Mouse (Mus musculus) CH12.LX (cell line): ENCODE results near the gene Myh11. TPM values are rescaled to one million over a fixed set of nuclear protein-coding genes. Genes with fewer than 3 reads are reported as not detected.

Experiments used
- DNase-seq: peaks from one replicate; pipeline ENCODE4 v3.0.0-alpha.2; 2013; ENCODE audit errors: extremely low read depth
- H3K27ac ChIP-seq: 2 replicates; pipeline ENCODE4 v1.5.1; 2012; ENCODE audit warnings: low read depth, mild to moderate bottlenecking, control low read depth, moderate library complexity; ENCODE audit not compliant: insufficient read depth
- H3K27me3 ChIP-seq: replicated peaks from 2 replicates; pipeline ENCODE3; 2012; ENCODE audit warnings: inconsistent platforms
- H3K36me3 ChIP-seq, 2 experiments: replicated peaks in 1 of 2; 2 replicates each; pipeline versions ENCODE3 to v1.6.1; 2012; ENCODE audit warnings: inconsistent platforms in 1 of 2, low read length in 1 of 2, mild to moderate bottlenecking in 1 of 2, mixed read lengths in 1 of 2, moderate library complexity in 1 of 2; ENCODE audit not compliant: control insufficient read depth in 1 of 2, insufficient read depth in 1 of 2
- H3K4me1 ChIP-seq, 2 experiments: 2 replicates each; pipeline ENCODE4 v1.6.1; 2012; ENCODE audit warnings: inconsistent platforms in 1 of 2, moderate library complexity in 1 of 2; ENCODE audit not compliant: insufficient read depth in 2 of 2, control insufficient read depth in 1 of 2
- H3K4me2 ChIP-seq: 2 replicates; pipeline ENCODE4 v1.6.1; 2012; ENCODE audit warnings: low read depth, mild to moderate bottlenecking, control low read depth; ENCODE audit not compliant: poor library complexity, insufficient read depth, severe bottlenecking
- H3K4me3 ChIP-seq, 3 experiments: fragments of 150-350 bp in 1 of 3; sonication (generic) in 1 of 3; replicated peaks in 1 of 3; 2 replicates each; pipeline versions ENCODE3 to v1.5.1; 2011 to 2012; ENCODE audit warnings: low read depth in 2 of 3, low read length in 2 of 3, mild to moderate bottlenecking in 2 of 3, moderate library complexity in 2 of 3, control low read depth in 1 of 3, improper control_type of control experiment in 1 of 3, inconsistent platforms in 1 of 3, mixed read lengths in 1 of 3; ENCODE audit not compliant: poor library complexity in 1 of 3
- H3K79me2 ChIP-seq: replicated peaks from 2 replicates; pipeline ENCODE4 v1.6.1; 2012; ENCODE audit warnings: mild to moderate bottlenecking, moderate library complexity; ENCODE audit not compliant: control insufficient read depth, poor library complexity, insufficient read depth, severe bottlenecking; ENCODE audit errors: extremely low read depth
- H3K9ac ChIP-seq: 2 replicates; pipeline ENCODE4 v1.6.1; 2012; ENCODE audit warnings: low read depth, mild to moderate bottlenecking, control low read depth, moderate library complexity; ENCODE audit not compliant: insufficient read depth
- H3K9me3 ChIP-seq: replicated peaks from 2 replicates; pipeline ENCODE3; 2012; ENCODE audit warnings: low read length, inconsistent platforms, mixed read lengths
- CTCF ChIP-seq, 2 experiments: IDR thresholded peaks in 1 of 2; conservative IDR thresholded peaks in 1 of 2; 2 replicates each; pipeline ENCODE4 v1.5.1; 2011 to 2012; ENCODE audit warnings: low read depth in 2 of 2, low read length in 2 of 2, improper control_type of control experiment in 1 of 2, inconsistent platforms in 1 of 2, mild to moderate bottlenecking in 1 of 2, moderate library complexity in 1 of 2
- ELF1 ChIP-seq: IDR thresholded peaks from 2 replicates; pipeline ENCODE4 v1.6.1; 2014; ENCODE audit warnings: low read depth, mild to moderate bottlenecking, inconsistent platforms, low read length, improper control_type of control experiment
- ETS1 ChIP-seq: conservative IDR thresholded peaks from 2 replicates; pipeline ENCODE4 v1.6.1; 2012; ENCODE audit warnings: low read depth, mild to moderate bottlenecking, inconsistent platforms, low read length, improper control_type of control experiment, moderate library complexity
- IRF4 ChIP-seq: IDR thresholded peaks from 2 replicates; pipeline ENCODE4 v1.6.1; 2014; ENCODE audit warnings: low read depth, mild to moderate bottlenecking, inconsistent platforms, low read length, improper control_type of control experiment
- JUND ChIP-seq: conservative IDR thresholded peaks from 2 replicates; pipeline ENCODE4 v1.6.1; 2011; ENCODE audit warnings: low read depth, low read length, improper control_type of control experiment
- KAT2A ChIP-seq: IDR thresholded peaks from 2 replicates; pipeline ENCODE4 v1.6.1; 2012; ENCODE audit warnings: low read length, improper control_type of control experiment, inconsistent platforms; ENCODE audit not compliant: insufficient replicate concordance
- MAFK ChIP-seq: IDR thresholded peaks from 2 replicates; pipeline ENCODE4 v1.6.1; 2011; ENCODE audit warnings: low read length, improper control_type of control experiment; ENCODE audit not compliant: insufficient replicate concordance
- MAX ChIP-seq: IDR thresholded peaks from 2 replicates; pipeline ENCODE4 v1.6.1; 2011; ENCODE audit warnings: low read length, improper control_type of control experiment
- MEF2A ChIP-seq: IDR thresholded peaks from 2 replicates; pipeline ENCODE4 v1.6.1; 2014; ENCODE audit warnings: low read depth, mild to moderate bottlenecking, inconsistent platforms, low read length, improper control_type of control experiment, borderline replicate concordance
- MXI1 ChIP-seq: IDR thresholded peaks from 2 replicates; pipeline ENCODE4 v1.6.1; 2011; ENCODE audit warnings: mild to moderate bottlenecking, low read depth, low read length, improper control_type of control experiment
- MYC ChIP-seq: IDR thresholded peaks from 2 replicates; pipeline ENCODE4 v1.6.1; 2011; ENCODE audit warnings: low read depth, mild to moderate bottlenecking, improper control_type of control experiment, low read length
- NRF1 ChIP-seq: IDR thresholded peaks from 2 replicates; pipeline ENCODE4 v1.6.1; 2014; ENCODE audit warnings: low read depth, mild to moderate bottlenecking, inconsistent platforms, low read length, improper control_type of control experiment, moderate library complexity
- PAX5 ChIP-seq: IDR thresholded peaks from 2 replicates; pipeline ENCODE4 v1.6.1; 2012; ENCODE audit warnings: low read length, inconsistent platforms, mixed read lengths
- POLR2A ChIP-seq: IDR thresholded peaks from 2 replicates; pipeline ENCODE4 v1.6.1; 2011; ENCODE audit warnings: low read depth, mild to moderate bottlenecking, improper control_type of control experiment, low read length
- RAD21 ChIP-seq: IDR thresholded peaks from 2 replicates; pipeline ENCODE4 v1.6.1; 2011; ENCODE audit warnings: low read depth, mild to moderate bottlenecking, low read length, improper control_type of control experiment, moderate library complexity
- SIN3A ChIP-seq: IDR thresholded peaks from 2 replicates; pipeline ENCODE4 v1.6.1; 2012; ENCODE audit warnings: low read length, improper control_type of control experiment, inconsistent platforms
- SMC3 ChIP-seq: IDR thresholded peaks from 2 replicates; pipeline ENCODE4 v1.6.1; 2011; ENCODE audit warnings: low read depth, low read length, improper control_type of control experiment
- TCF12 ChIP-seq: IDR thresholded peaks from 2 replicates; pipeline ENCODE4 v1.6.1; 2014; ENCODE audit warnings: low read depth, mild to moderate bottlenecking, inconsistent platforms, low read length, improper control_type of control experiment
- USF1 ChIP-seq: IDR thresholded peaks from 2 replicates; pipeline ENCODE4 v1.6.1; 2014; ENCODE audit warnings: low read depth, mild to moderate bottlenecking, inconsistent platforms, low read length, improper control_type of control experiment
- USF2 ChIP-seq: conservative IDR thresholded peaks from 2 replicates; pipeline ENCODE4 v1.6.1; 2011; ENCODE audit warnings: low read depth, low read length, improper control_type of control experiment
- ZKSCAN1 ChIP-seq: IDR thresholded peaks from 2 replicates; pipeline ENCODE4 v1.6.1; 2012; ENCODE audit warnings: low read depth, inconsistent platforms, low read length, improper control_type of control experiment, borderline replicate concordance
- ZMIZ1 ChIP-seq: IDR thresholded peaks from 2 replicates; pipeline ENCODE4 v1.6.1; 2012; ENCODE audit warnings: low read depth, mild to moderate bottlenecking, inconsistent platforms, low read length, improper control_type of control experiment
- dilution Hi-C: fragments of 300-500 bp; cut with MboI; formaldehyde crosslinking; loops from 2 replicates; pipeline ENCODE4 v1.14.3; 2020; ENCODE audit warnings: low sequenced_read_pairs; ENCODE audit not compliant: extremely low pct_unique_long_range_greater_than_20kb, extremely low pct_ligation_motif_present
- in situ Hi-C: fragments of 300-500 bp; cut with MboI; formaldehyde crosslinking; loops from 3 replicates; pipeline ENCODE4 v1.14.3; 2019; ENCODE audit warnings: low sequenced_read_pairs, low pct_ligation_motif_present, low pct_unique_long_range_greater_than_20kb, mixed read lengths
- polyA plus RNA-seq: library from polyadenylated mRNA; unstranded; fragments of >175 nt; gene quantifications from 2 replicates; pipeline ENCODE4 v1.2.1, GENCODE M21; 2012; ENCODE audit warnings: low read depth; ENCODE audit not compliant: insufficient read length
- total RNA-seq, 2 experiments: library from RNA; depleted of rRNA; stranded (reverse); fragments of 300-350 nt in 1 of 2; fragments of >200 nt in 1 of 2; gene quantifications; 2 replicates each; pipeline ENCODE4 v1.2.3; 2012 to 2014

The Myh11 gene
- total and polyA plus RNA-seq, 3 experiments, result 0.04 to 0.06 (median 0.04) TPM

GRCm38 (mm10) chr16:14252877-14253276 is 38.3 kb downstream of the Myh11 start:
- Histone ChIP-seq H3K79me2 (no peaks in the 10 kb centered on the region), H3K9ac (no peak overlapping the region), H3K36me3 (no peaks in the 10 kb centered on the region), H3K27me3 (no peaks in the 10 kb centered on the region), H3K9me3 (no peaks in the 10 kb centered on the region), H3K4me3 (no peak overlapping the region), H3K4me1 (no peaks in the 10 kb centered on the region), H3K4me2 (peak overlapping the region; percentile 21; the same call in 1 of the 2 replicates)
- in situ Hi-C loops (no loop called here), dilution Hi-C loops (no loop called here)
- TF ChIP-seq ETS1 (no peak), PAX5 (no peak), TCF12 (no peak), MYC (no peak), USF2 (no peak), CTCF (conservative IDR thresholded peaks at IDR 0.05 in 1 of 2, IDR thresholded peaks at IDR 0.05 in 1 of 2; ENCODE audit: low read depth in 2 of 2, low read length in 2 of 2) (no peak), SMC3 (no peak), POLR2A (no peak), ELF1 (no peak), MEF2A (no peak)
- TF ChIP-seq, all 38 proteins: peak for 0
- no peak for DNase-seq
- no peak overlapping the region for H3K27ac ChIP-seq

GRCm38 (mm10) chr16:14249913-14250312 is 41.3 kb downstream of the Myh11 start:
- no peaks in the 10 kb centered on the region for H3K9me3 ChIP-seq
- H3K9ac ChIP-seq, result no peak overlapping the region
- dilution Hi-C loops, result no loop called here
- DNase-seq, result no peak
- no peak overlapping the region for H3K4me2 ChIP-seq
- H3K27me3 ChIP-seq, result peaks cover 2% of the 10 kb centered on the region
- no peak overlapping the region for H3K4me3 ChIP-seq
- no peaks in the 10 kb centered on the region for H3K79me2 ChIP-seq
- no peak for TF ChIP-seq ZMIZ1
- TF ChIP-seq, all 38 proteins: peak for 0
- Histone ChIP-seq H3K36me3 (no peaks in the 10 kb centered on the region), H3K4me1 (no peaks in the 10 kb centered on the region), H3K27ac (no peak overlapping the region)
- in situ Hi-C loops, result no loop called here

GRCm38 (mm10) chr16:14242553-14242952 is 48.6 kb downstream of the Myh11 start:
- peaks cover 0 to 6% of the 10 kb centered on the region in 2 experiments; a peak in 2 of 4 replicates for H3K4me1 ChIP-seq
- 0 out of 2 replicates have a peak, but pooled peaks have one; percentile 48 for TF ChIP-seq MYC
- TF ChIP-seq IRF4, result no peak
- peak; percentile 47; the same call in 1 of the 2 replicates for TF ChIP-seq USF2
- peak; percentile 78 to 86 for TF ChIP-seq CTCF (conservative IDR thresholded peaks at IDR 0.05 in 1 of 2, IDR thresholded peaks at IDR 0.05 in 1 of 2; ENCODE audit: low read depth in 2 of 2, low read length in 2 of 2)
- no peak for TF ChIP-seq SIN3A
- TF ChIP-seq MAFK, result no peak
- TF ChIP-seq JUND, result no peak
- no peak for TF ChIP-seq ZKSCAN1
- peak; percentile 68 for TF ChIP-seq MAX
- TF ChIP-seq USF1, result peak; percentile 54
- TF ChIP-seq NRF1, result no peak
- no peak for TF ChIP-seq MEF2A
- no peak for TF ChIP-seq KAT2A
- no peak; the same call in 1 of the 2 replicates for TF ChIP-seq RAD21
- no peak for TF ChIP-seq MXI1
- TF ChIP-seq, all 38 proteins: peak for 5
- in situ Hi-C loops (no loop called here), dilution Hi-C loops (no loop called here)
- no peaks in the 10 kb centered on the region for H3K79me2 ChIP-seq
- peaks cover 2% of the 10 kb centered on the region for H3K27me3 ChIP-seq
- peak; percentile 58 for DNase-seq
- H3K36me3 ChIP-seq, result no peaks in the 10 kb centered on the region
- H3K4me3 ChIP-seq, result no peak overlapping the region
- no peak overlapping the region for H3K9ac ChIP-seq
- no peak overlapping the region for H3K27ac ChIP-seq
- H3K4me2 ChIP-seq, result peak overlapping the region; percentile 13; the same call in 1 of the 2 replicates
- H3K9me3 ChIP-seq, result no peaks in the 10 kb centered on the region
